Mouse (Mus musculus): ENCODE results near the gene Stim2.

DNA sequence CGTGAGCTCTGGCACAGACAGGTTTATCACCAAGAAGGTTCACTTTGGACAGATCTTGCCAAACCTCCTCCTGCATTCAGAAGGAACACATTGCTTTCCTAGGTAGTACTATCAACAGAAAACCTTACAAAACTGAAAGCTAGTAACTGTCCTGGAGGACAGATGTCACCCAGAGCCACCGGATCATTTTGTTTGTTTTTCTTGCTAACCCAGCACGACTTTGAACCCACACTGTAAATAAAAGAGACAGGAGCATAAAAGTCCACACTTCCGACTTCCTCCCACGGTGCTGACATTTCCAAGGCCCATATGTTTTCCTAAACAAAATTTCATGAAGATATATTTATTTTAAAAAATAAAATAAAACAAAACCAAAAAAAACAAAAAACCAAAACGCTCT, 41.0 kb upstream of the Stim2 start:
- no peak for TF ChIP-seq POLR2A (IDR thresholded peaks at IDR 0.05; ENCODE audit: insufficient read length, low read depth)
- no peak for TF ChIP-seq USF1 (IDR thresholded peaks at IDR 0.05; ENCODE audit: low read depth)
- no peak for TF ChIP-seq E2F4 (IDR thresholded peaks at IDR 0.05; ENCODE audit: insufficient read depth)
- TF ChIP-seq POLR2AphosphoS2 (IDR thresholded peaks at IDR 0.05; ENCODE audit: insufficient read length, low read depth): no peak
- TF ChIP-seq TCF12 (IDR thresholded peaks at IDR 0.05; ENCODE audit: insufficient read depth, poor library complexity, severe bottlenecking): no peak
- TF ChIP-seq MYOD1 (IDR thresholded peaks at IDR 0.05; ENCODE audit: control insufficient read depth in 1 of 3, insufficient read length in 2 of 3, low read depth in 2 of 3): no peak

Measured in myocyte (in vitro differentiated cells).